Mouse (Mus musculus) neural tube, embryonic 13.5 days (tissue): ENCODE measurements around the gene Dnah17. TPM values are rescaled to one million over a fixed set of nuclear protein-coding genes. Genes with fewer than 3 reads are reported as not detected.

ENCODE experiments used
- ATAC-seq: fragments of 200-750 bp; cut with Nextera tagmentation; 2 replicates; pipeline ENCODE4 v1.8.0; 2017; ENCODE audit warnings: low read depth, mild to moderate bottlenecking, moderate TSS enrichment, moderate library complexity
- H3K27ac ChIP-seq: fragments of 300-500 bp; sonication (generic); replicated peaks from 2 replicates; pipeline ENCODE4 v1.5.1; 2015; ENCODE audit warnings: moderate library complexity, mild to moderate bottlenecking, inconsistent platforms
- H3K27me3 ChIP-seq: fragments of 300-500 bp; sonication (generic); 2 replicates; pipeline ENCODE4 v1.6.1; 2015; ENCODE audit warnings: mild to moderate bottlenecking, inconsistent platforms
- H3K36me3 ChIP-seq: fragments of 300-500 bp; sonication (generic); 2 replicates; pipeline ENCODE4 v1.6.1; 2015; ENCODE audit warnings: mild to moderate bottlenecking, inconsistent platforms
- H3K4me1 ChIP-seq: fragments of 300-500 bp; sonication (generic); replicated peaks from 2 replicates; pipeline ENCODE4 v1.6.1; 2015; ENCODE audit warnings: inconsistent platforms
- H3K4me2 ChIP-seq: fragments of 300-500 bp; sonication (generic); 2 replicates; pipeline ENCODE4 v1.6.1; 2015; ENCODE audit warnings: inconsistent platforms, mild to moderate bottlenecking, moderate library complexity
- H3K4me3 ChIP-seq: fragments of 300-500 bp; sonication (generic); 2 replicates; pipeline ENCODE4 v1.5.1; 2015; ENCODE audit warnings: mild to moderate bottlenecking, inconsistent platforms
- H3K9ac ChIP-seq: fragments of 300-500 bp; sonication (generic); 2 replicates; pipeline ENCODE4 v1.6.1; 2015; ENCODE audit warnings: moderate library complexity, mild to moderate bottlenecking, inconsistent platforms
- H3K9me3 ChIP-seq: fragments of 300-500 bp; sonication (generic); 2 replicates; pipeline ENCODE4 v1.6.1; 2016; ENCODE audit warnings: inconsistent platforms
- WGBS: fragments of 180-500 bp; shearing (Covaris S2); methylation state at CpG from one replicate; pipeline ENCODE4 v1.1.7; 2015; 5-methylcytosine and 5-hydroxymethylcytosine counted together
- polyA plus RNA-seq: library from polyadenylated mRNA; unstranded; fragments of >200 nt; fragmentation: Nextera tagmentation; extraction: Ambion mirVana; gene quantifications from 2 replicates; pipeline ENCODE4 v1.2.1, GENCODE M21; 2015

Dnah17 gene
- polyA plus RNA-seq, 1 experiment from 2014 or later = 0.22 TPM

GRCm38 (mm10) chr11:118140771-118141565 lies 10.5 kb upstream of the Dnah17 start:
- Histone ChIP-seq H3K9ac (no peak overlapping the region), H3K27ac (no peak overlapping the region), H3K36me3 (no peaks in the 10 kb centered on the region), H3K4me1 (peaks cover 22% of the 10 kb centered on the region), H3K4me3 (no peak overlapping the region), H3K4me2 (no peak overlapping the region), H3K27me3 (peaks cover 3% of the 10 kb centered on the region; the same call in 1 of the 2 replicates), H3K9me3 (peaks cover 6% of the 10 kb centered on the region)
- WGBS = 77% methylated on average over 10 of the region's 10 CpGs
- ATAC-seq = no peak

DNA sequence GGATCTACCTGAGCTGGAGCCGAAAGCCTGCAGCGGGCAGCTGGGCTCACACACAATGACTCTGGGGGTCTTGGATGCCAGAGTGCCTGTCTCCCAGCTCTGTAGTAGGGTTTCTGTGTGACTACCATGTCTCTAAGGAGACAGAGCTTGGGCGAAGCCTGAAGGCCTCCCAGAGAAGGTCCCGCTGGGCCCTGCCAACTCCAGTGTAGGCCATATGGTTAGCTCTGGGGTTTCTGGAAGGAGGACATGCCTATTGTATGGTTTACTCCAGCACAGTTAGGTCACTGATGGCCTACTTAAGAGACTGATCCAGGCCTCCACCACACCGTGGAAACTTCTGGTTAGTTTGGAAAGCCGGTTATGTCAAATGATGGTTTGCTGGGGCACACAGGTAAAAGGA lies 7.9 kb upstream of the Dnah17 start:
- H3K4me1 ChIP-seq = peaks cover 39% of the 10 kb centered on the region
- H3K9me3 ChIP-seq = peaks cover 6% of the 10 kb centered on the region
- H3K36me3 ChIP-seq = no peaks in the 10 kb centered on the region
- H3K27me3 ChIP-seq = peaks cover 3% of the 10 kb centered on the region; the same call in 1 of the 2 replicates
- no peak overlapping the region for H3K4me3 ChIP-seq
- no peak overlapping the region for H3K4me2 ChIP-seq
- 95% methylated on average over 6 of the region's 6 CpGs for WGBS
- no peak for ATAC-seq
- H3K27ac ChIP-seq = no peak overlapping the region
- no peak overlapping the region for H3K9ac ChIP-seq

DNA sequence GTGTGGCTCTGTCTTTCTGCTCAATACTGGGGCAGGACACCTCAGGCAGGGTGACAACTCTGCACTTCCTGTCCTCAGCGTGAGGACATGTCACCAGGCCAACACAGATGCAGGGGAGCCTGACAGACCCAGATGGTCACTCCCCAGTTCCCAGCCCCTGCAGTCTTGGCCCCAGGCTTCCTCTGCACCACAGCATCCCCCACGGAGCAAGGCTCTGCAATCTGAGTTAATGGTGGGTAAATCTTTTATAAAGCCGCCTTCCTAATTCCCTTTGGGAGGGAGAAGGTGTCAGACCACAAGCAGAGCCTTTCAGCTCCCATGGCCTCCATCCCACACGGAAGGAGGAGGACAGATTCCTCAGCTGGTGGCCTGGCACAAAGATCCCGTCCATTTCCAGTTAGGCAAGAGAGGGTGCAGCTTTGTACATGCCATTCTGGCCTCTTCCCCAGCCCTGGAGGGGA lies 5.8 kb upstream of the Dnah17 start:
- Histone ChIP-seq H3K4me2 (no peak overlapping the region), H3K27ac (no peak overlapping the region), H3K4me3 (no peak overlapping the region), H3K27me3 (peaks cover 3% of the 10 kb centered on the region; the same call in 1 of the 2 replicates), H3K4me1 (peaks cover 29% of the 10 kb centered on the region), H3K9me3 (peaks cover 6% of the 10 kb centered on the region), H3K36me3 (no peaks in the 10 kb centered on the region), H3K9ac (no peak overlapping the region)
- WGBS = 28% methylated on average over 5 of the region's 5 CpGs
- ATAC-seq = no peak

- H3K4me2 ChIP-seq = no peak overlapping the region
- no peak overlapping the region for H3K27ac ChIP-seq
- 64% methylated on average over 6 of the region's 6 CpGs for WGBS
- no peaks in the 10 kb centered on the region for H3K36me3 ChIP-seq
- no peak overlapping the region for H3K9ac ChIP-seq
- H3K4me3 ChIP-seq = no peak overlapping the region
- peaks cover 29% of the 10 kb centered on the region for H3K4me1 ChIP-seq
- H3K27me3 ChIP-seq = peaks cover 1% of the 10 kb centered on the region; the same call in 1 of the 2 replicates
- peaks cover 6% of the 10 kb centered on the region for H3K9me3 ChIP-seq
- ATAC-seq = no peak
Observed at GRCm38 (mm10) chr11:118135271-118135670, 4.8 kb upstream of the Dnah17 start.

DNA sequence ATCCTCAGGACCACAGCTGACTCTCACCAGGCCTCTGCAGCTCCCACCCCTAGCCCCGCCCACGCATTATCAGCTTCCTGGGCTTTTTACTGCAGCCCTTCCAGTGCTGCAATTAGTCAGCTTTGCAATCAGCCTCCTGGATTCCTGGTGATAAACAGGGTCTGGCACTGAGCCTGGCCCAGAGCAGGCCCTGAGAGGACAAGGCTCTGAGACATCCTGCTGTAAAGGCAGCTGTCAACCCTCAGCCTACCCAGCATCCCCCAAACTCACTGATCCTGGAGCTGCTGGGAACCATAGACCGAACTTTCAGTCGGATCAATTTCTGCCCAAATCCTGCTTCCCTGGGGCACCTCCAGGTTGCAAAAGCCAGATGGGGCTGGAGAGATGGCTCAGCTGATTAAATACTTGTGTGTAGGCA lies 3.3 kb upstream of the Dnah17 start:
- H3K36me3 ChIP-seq = no peaks in the 10 kb centered on the region
- no peak overlapping the region for H3K4me3 ChIP-seq
- no peak overlapping the region for H3K9ac ChIP-seq
- ATAC-seq = peak; percentile 85
- WGBS = 19% methylated on average over 4 of the region's 4 CpGs
- H3K9me3 ChIP-seq = peaks cover 4% of the 10 kb centered on the region; the same call in 1 of the 2 replicates
- H3K4me1 ChIP-seq = peaks cover 29% of the 10 kb centered on the region
- peak overlapping the region; percentile 22; the same call in 1 of the 2 replicates for H3K4me2 ChIP-seq
- H3K27me3 ChIP-seq = no peaks in the 10 kb centered on the region
- peak overlapping the region; percentile 84 for H3K27ac ChIP-seq

- WGBS = 37% methylated on average over 9 of the region's 9 CpGs
- H3K27ac ChIP-seq = peak overlapping the region; percentile 84
- H3K36me3 ChIP-seq = no peaks in the 10 kb centered on the region
- peak; percentile 72 for ATAC-seq
- no peaks in the 10 kb centered on the region for H3K27me3 ChIP-seq
- peaks cover 29% of the 10 kb centered on the region for H3K4me1 ChIP-seq
- H3K4me3 ChIP-seq = no peak overlapping the region
- H3K9ac ChIP-seq = no peak overlapping the region
- no peaks in the 10 kb centered on the region for H3K9me3 ChIP-seq
- H3K4me2 ChIP-seq = peak overlapping the region; percentile 22; the same call in 1 of the 2 replicates
Observed at GRCm38 (mm10) chr11:118133133-118133751, 2.8 kb upstream of the Dnah17 start.

DNA sequence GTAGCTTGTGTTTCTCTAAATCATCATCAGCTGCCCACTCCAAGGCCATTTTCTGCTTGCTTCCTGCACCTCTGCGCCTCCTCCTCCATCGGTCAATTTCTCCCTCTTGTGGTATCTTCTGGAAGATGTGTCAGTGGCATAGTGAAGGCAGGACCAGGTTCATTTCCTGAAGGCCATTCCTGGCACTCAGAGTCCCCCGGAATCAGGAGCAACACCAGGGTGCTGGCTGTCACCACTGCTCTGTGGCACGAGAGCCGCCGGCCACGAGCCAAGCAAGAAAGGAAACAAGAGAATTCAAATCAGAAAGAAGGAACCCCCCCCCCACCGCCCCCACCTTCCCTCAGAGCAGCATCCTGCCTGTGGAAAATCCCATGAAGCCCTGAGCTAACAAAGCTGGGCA lies 1.7 kb upstream of the Dnah17 start:
- no peaks in the 10 kb centered on the region for H3K27me3 ChIP-seq
- no peaks in the 10 kb centered on the region for H3K9me3 ChIP-seq
- no peaks in the 10 kb centered on the region for H3K36me3 ChIP-seq
- no peak overlapping the region for H3K4me3 ChIP-seq
- no peak for ATAC-seq
- WGBS = 80% methylated on average over 8 of the region's 8 CpGs
- H3K9ac ChIP-seq = no peak overlapping the region
- no peak overlapping the region for H3K27ac ChIP-seq
- peaks cover 29% of the 10 kb centered on the region for H3K4me1 ChIP-seq
- no peak overlapping the region for H3K4me2 ChIP-seq

DNA sequence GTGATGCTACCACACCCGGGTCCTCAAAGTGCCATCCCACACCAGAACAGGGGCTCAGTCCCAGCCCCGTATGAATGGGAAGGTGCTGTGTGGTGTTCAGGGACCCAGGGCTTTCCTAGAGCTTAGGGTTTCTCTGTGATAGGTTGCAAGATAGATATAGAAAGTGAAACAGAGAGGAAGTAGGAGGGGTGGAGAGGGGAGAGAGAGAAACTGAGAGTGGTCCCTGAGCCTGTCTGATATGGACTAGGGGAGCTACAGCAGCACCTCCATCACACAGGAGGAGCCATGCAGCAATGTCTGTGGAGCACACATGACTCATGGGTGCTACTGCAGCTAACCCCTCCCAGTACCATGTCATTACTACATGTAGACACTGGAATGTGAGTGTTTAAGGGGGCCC lies 622 bp downstream of the Dnah17 start:
- peaks cover 17% of the 10 kb centered on the region for H3K4me1 ChIP-seq
- ATAC-seq = no peak
- no peak overlapping the region for H3K27ac ChIP-seq
- no peaks in the 10 kb centered on the region for H3K27me3 ChIP-seq
- no peaks in the 10 kb centered on the region for H3K9me3 ChIP-seq
- H3K36me3 ChIP-seq = no peaks in the 10 kb centered on the region
- no peak overlapping the region for H3K4me3 ChIP-seq
- H3K4me2 ChIP-seq = no peak overlapping the region
- no peak overlapping the region for H3K9ac ChIP-seq
- WGBS = 79% methylated on average over 2 of the region's 2 CpGs

DNA sequence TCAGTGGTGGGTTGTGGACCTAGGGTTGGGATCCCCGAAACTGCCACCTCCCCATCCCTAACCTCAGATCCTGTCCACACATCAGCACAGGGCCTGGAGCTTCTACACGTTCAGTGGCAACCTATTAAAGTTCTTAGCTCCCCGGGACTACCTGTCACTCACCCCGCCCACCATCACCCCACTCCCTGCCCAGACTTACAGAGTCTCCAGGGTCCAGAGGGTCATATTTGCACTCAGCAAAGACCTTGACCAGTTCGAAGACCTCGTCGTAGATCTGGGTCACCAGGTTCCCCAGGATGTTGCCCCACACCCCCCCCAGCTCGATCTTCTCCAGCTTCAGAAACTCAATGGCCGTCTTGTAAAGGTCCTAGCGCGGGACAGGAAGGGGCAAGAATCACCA lies 8.8 kb downstream of the Dnah17 start:
- no peaks in the 10 kb centered on the region for H3K9me3 ChIP-seq
- no peaks in the 10 kb centered on the region for H3K27me3 ChIP-seq
- no peak overlapping the region for H3K27ac ChIP-seq
- WGBS = 87% methylated on average over 11 of the region's 11 CpGs
- H3K9ac ChIP-seq = no peak overlapping the region
- H3K4me1 ChIP-seq = no peaks in the 10 kb centered on the region
- H3K4me2 ChIP-seq = no peak overlapping the region
- no peak for ATAC-seq
- H3K36me3 ChIP-seq = no peaks in the 10 kb centered on the region
- no peak overlapping the region for H3K4me3 ChIP-seq

DNA sequence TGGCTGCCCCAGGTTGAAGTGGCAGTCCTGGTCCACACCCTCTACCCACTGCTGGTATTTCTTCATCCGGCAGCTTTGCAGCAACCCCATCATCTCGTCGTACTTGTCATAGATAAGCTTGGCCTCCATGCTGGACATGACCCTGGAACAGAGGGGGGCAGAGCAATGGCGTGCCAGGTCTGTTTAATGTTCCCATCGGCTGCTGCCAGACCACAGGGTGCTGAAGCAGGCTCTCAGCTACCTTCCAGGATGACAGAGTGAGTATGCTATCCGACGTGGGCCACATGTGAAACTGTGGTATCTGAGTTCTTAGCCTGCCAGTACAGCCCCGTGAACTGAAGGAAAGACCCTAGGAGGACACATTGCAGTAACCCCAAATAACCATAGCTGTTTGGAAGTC lies 11.7 kb downstream of the Dnah17 start:
- no peak overlapping the region for H3K27ac ChIP-seq
- no peaks in the 10 kb centered on the region for H3K9me3 ChIP-seq
- no peaks in the 10 kb centered on the region for H3K27me3 ChIP-seq
- 89% methylated on average over 8 of the region's 8 CpGs for WGBS
- H3K9ac ChIP-seq = no peak overlapping the region
- H3K4me2 ChIP-seq = no peak overlapping the region
- no peaks in the 10 kb centered on the region for H3K4me1 ChIP-seq
- H3K4me3 ChIP-seq = no peak overlapping the region
- no peaks in the 10 kb centered on the region for H3K36me3 ChIP-seq
- no peak for ATAC-seq

DNA sequence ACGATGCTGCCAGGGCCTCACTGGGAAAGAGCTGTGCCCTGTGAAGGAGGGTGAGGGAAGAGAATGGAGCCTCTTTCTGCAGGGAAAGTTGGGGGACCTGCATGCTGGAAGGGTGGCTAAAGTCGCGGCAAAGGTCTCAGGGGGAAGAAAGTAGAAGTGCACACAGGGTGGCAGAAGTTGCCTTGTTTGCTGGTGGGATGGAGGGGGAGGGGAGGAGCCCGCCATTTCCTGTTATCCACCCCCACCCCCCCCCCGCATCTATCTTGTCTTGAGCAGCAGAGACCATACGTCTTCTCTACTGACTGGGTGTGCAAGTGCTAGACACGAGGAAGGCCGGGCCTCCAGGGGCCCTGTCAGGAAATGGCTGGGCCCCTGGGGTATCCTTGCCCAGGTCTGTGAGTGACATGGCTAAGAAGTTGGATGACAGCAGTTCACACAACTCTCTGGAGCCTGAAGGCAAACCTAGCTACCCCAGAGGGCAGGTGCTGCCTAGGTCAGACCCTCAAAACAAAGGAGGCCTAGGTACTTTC lies 15.8 kb downstream of the Dnah17 start:
- Histone ChIP-seq H3K27me3 (no peaks in the 10 kb centered on the region), H3K4me2 (no peak overlapping the region), H3K9ac (no peak overlapping the region), H3K4me1 (no peaks in the 10 kb centered on the region), H3K36me3 (no peaks in the 10 kb centered on the region), H3K9me3 (no peaks in the 10 kb centered on the region), H3K27ac (no peak overlapping the region), H3K4me3 (no peak overlapping the region)
- WGBS = 69% methylated on average over 8 of the region's 8 CpGs
- ATAC-seq = no peak

- WGBS = 91% methylated on average over 14 of the region's 14 CpGs
- Histone ChIP-seq H3K4me3 (no peak overlapping the region), H3K27me3 (no peaks in the 10 kb centered on the region), H3K9me3 (no peaks in the 10 kb centered on the region), H3K9ac (no peak overlapping the region), H3K27ac (no peak overlapping the region), H3K4me1 (no peaks in the 10 kb centered on the region), H3K36me3 (no peaks in the 10 kb centered on the region), H3K4me2 (no peak overlapping the region)
- no peak for ATAC-seq
Observed at GRCm38 (mm10) chr11:118113516-118114205, 16.8 kb downstream of the Dnah17 start.
